Mouse (Mus musculus): Measurements from ENCODE around the gene Zfp69. TPM values are rescaled to one million over a fixed set of nuclear protein-coding genes. Genes with fewer than 3 reads are reported as not detected.

The Zfp69 gene
- polyA plus RNA-seq, 1 experiment from 2014 or later: 9.8 TPM

GRCm38 (mm10) chr4:120880731-120881432 lies 70.6 kb downstream of the Zfp69 start:
- H3K4me2 ChIP-seq: no peak overlapping the region
- H3K36me3 ChIP-seq: no peaks in the 10 kb centered on the region
- no peaks in the 10 kb centered on the region for H3K9me3 ChIP-seq
- no peak for ATAC-seq (ENCODE audit: low FRiP score)
- no peak overlapping the region for H3K4me3 ChIP-seq
- peaks cover 42% of the 10 kb centered on the region for H3K4me1 ChIP-seq (replicated peaks)
- no peak overlapping the region for H3K9ac ChIP-seq
- H3K27ac ChIP-seq: no peak overlapping the region
- 62% methylated on average over 6 of the region's 6 CpGs for WGBS
- H3K27me3 ChIP-seq: peaks cover 7% of the 10 kb centered on the region; the same call in 1 of the 2 replicates

Small RNA genes lying within 50 kb of the gene (microRNA-seq; reads per million reads assigned to microRNA genes)
- gene Mir7015: 0.70 reads per million

Other genes with a start within 250 kb of the Zfp69 start
- 4.8 and 5.8 TPM in 2 replicates for gene Kcnq4, start 203.1 kb downstream of the Zfp69 start, polyA plus RNA-seq (2015; fragmentation: Nextera tagmentation; extraction: Ambion mirVana)
- 85.8 and 86.3 TPM in 2 replicates for gene Nfyc, start 120.1 kb downstream of the Zfp69 start, polyA plus RNA-seq (2015; fragmentation: Nextera tagmentation; extraction: Ambion mirVana)
- 11.9 and 12.4 TPM in 2 replicates for gene Rims3, start 96.9 kb downstream of the Zfp69 start, polyA plus RNA-seq (2015; fragmentation: Nextera tagmentation; extraction: Ambion mirVana)
- 38.3 and 42.6 TPM in 2 replicates for gene Exo5, start 26.7 kb downstream of the Zfp69 start, polyA plus RNA-seq (2015; fragmentation: Nextera tagmentation; extraction: Ambion mirVana)
- 36.7 and 36.8 TPM in 2 replicates for gene Smap2, start 65.5 kb upstream of the Zfp69 start, polyA plus RNA-seq (2015; fragmentation: Nextera tagmentation; extraction: Ambion mirVana)
- gene Col9a2, start 87.7 kb upstream of the Zfp69 start, polyA plus RNA-seq (2015; fragmentation: Nextera tagmentation; extraction: Ambion mirVana): 12.9 and 14.4 TPM in 2 replicates
- gene Zmpste24, start 146.5 kb upstream of the Zfp69 start, polyA plus RNA-seq (2015; fragmentation: Nextera tagmentation; extraction: Ambion mirVana): 28.4 and 28.7 TPM in 2 replicates
- gene Tmco2, start 157.5 kb upstream of the Zfp69 start, polyA plus RNA-seq (2015; fragmentation: Nextera tagmentation; extraction: Ambion mirVana): not detected in 2 replicates